Mouse (Mus musculus): ENCODE results near the gene Pmf1.

Pmf1 gene

DNA sequence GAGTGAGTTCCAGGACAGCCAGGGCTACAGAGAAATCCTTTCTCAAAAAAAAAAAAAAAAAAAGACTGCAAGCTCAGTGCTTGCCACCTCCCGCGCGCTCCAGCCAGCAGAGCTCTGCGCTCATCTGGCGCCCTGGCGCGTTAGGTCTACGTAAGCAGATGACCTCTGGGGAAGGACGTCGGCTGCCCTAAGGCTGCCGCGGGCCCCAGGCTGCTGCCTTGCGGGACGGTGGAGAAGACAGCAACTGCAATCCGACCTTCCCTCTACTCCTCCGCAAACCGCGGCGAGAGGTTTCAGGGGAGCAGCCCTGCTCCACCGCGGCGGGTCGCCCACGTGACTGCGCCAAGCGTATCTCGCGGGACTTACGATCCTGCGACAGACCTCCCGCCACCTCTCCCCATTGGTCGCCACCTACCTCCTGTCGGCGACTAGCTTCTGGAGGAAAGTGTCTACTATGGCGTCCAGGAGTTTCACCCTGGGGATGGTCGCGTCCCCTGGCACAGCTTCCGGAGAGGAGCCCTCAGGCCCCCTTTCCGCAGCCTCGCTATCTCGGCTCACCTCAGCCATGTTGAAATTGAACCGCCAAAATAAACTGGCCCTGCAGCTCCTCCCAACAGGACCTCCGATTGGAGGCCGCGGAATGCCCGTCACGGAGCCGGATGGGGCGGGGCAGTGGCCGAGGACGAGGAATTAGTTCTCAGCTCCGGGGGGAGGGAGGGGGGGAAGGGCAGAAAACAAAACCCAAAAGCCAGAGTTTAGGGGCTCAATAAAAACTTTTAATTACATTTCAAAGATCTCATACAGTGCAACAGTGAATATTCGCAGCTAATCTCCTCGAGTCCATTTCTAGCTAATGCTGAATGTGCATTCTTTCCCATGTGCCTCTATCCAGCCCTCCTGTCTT lies at the start of gene Pmf1:
Gene Pmf1, minus strand, starts transcription at position 591 of the 904 bp plus-strand sequence.
- peak; percentile 76 to 85 for DNase-seq (ENCODE audit: low spot score in 2 of 2)

DNA sequence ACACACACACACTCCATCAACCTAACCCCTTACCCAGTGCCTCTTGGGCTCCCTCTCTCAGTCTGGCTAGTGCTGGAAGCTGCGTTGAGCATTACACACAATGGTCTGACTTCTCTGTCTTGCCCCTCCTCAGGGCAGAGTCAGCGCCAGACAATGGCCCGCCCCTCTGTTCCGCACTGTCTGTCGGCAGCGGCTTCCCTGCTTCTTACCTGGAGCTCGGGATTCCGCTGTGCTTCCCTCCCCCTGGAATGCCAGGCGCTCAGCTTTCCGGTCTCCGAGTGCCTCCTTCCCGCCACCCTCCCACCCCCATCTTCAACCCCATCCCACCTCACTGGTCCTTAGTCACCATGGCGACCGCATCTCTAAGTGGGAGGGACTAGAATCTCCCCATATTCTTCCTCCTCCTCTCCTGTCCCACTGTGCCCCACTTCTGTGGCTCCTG lies 48.7 kb upstream of the Pmf1 start:
- DNase-seq (ENCODE audit: low spot score in 2 of 2): no peak

DNA sequence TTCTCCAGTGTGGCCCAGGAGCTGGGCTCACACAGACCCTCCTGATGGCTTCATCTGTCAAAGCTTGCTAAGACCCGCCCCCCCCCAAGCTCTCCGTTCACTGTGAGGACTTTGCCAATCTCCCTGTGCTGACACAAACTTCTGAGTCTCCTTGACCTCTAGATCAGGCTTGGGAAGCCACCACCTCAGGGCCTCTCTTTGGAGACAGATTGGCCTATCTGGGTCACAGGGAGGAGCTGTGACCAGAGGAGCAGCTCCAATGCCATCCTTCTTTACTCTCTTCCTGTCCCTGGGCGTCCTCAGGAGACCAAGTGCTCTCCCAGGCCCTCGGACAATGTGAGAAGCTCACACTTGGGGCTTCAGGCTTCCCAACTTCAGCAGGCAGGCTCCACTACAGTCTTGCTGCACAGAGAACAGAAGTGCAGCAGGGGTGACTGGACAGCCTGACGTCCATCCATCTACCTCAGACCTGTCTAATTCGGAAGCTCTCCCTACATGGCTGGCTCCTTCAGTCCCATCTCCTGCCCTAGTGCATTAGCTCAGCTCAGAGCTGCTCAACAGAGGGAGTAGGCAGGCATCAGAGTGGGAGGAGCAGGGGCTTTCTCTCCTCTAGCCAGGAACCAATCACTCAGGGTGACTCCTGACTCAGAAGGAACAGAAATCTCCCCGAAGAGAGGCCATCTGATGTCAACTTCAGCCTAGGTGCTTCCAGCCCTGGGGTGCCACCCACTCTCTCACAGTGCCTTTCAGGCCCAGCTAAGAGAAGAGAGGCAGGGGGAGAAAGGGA lies 46.8 kb upstream of the Pmf1 start:
- DNase-seq (ENCODE audit: low spot score in 2 of 2): no peak

DNA sequence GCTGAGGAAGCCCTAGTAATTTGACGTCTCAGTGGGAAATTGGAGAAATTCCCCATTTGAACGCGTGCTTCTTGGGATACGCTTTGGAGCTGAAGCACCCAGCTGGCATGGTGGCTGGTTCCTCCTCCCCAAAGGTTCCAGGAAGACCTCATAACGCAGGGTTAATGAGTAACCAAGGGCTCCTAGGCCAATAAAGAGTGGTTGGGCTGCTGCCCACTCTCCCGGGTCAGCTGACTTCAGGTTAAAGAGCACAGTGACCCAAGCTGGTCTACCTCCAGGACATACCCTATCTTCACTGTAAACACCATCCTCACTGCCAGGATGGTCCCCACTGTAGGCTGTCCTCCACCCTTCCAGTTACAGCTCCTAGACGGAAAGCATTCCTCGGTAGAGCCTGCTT lies 46.2 kb upstream of the Pmf1 start:
- no peak for DNase-seq (ENCODE audit: low spot score in 2 of 2)

DNA sequence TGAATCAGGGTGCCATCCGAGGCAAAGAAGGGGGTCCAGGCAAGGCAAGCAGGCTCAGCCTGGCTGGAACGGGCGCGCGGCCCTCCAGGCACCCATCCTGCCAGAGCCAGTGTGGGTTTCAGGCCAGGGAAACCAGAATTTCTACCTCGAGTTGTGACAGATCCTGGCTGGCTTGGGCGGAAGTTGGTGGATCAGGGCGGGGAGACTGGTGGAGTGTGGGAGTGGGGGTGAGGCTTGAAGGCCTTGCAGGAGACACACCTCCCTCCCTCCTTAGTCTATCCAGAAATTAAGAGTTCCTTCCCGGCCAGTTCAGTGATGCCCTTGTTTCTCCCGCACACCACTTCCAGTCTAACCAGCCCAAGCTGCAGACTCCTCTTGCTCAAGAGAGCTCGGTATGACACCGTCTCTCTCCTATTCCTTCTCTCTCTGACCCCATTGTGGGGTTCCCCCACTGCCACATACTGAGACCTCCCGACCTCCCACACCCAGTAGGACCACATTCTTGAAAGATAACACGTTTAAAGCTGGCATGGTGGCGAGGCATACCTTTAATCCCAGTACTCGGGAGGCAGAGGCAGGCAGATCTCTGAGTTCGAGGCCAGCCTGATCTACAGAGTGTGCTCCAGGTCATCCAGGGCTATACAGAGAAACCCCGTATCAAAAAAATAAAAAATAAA lies 45.6 kb upstream of the Pmf1 start:
- no peak for DNase-seq (ENCODE audit: low spot score in 2 of 2)

DNA sequence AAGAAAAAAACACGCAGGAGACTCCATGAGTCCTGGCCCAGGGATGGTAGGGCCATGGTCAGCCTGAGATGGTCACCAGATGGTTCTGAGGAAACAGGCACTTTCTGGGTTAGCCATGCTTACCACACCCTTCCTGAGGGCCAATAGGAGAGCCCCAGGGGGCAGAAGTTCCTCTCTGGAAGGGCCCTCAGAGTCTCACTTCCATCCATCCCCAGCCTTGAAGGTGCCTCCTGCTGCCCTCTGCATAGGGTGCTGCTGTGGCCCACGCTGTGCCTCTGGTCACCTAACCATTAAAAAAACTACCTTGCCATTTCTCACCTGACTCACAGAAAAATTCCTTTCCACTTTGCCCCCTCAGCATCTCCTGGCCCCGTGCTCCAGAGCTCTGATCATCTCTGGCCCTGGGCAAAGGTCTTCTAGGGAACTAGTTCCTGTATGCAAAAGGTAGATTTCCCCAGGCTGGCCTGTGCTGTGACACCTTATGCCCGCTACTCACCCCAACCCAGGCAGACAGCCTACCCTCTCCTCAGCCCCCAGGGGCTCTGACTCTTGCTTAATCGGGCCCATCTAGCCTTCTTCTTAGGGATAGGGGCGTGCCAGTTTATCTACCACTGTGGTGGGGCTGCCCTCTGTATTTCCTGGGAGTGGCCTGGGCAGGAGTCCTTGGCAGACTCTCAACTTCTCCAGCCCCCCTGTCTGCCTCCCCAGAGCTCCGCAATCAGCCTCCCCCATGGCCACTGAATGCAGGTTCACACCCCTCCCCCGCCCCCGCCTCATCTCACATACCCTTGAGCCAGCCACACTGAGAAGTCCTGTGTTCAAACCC lies 44.8 kb upstream of the Pmf1 start:
- no peak for DNase-seq (ENCODE audit: low spot score in 2 of 2)

DNA sequence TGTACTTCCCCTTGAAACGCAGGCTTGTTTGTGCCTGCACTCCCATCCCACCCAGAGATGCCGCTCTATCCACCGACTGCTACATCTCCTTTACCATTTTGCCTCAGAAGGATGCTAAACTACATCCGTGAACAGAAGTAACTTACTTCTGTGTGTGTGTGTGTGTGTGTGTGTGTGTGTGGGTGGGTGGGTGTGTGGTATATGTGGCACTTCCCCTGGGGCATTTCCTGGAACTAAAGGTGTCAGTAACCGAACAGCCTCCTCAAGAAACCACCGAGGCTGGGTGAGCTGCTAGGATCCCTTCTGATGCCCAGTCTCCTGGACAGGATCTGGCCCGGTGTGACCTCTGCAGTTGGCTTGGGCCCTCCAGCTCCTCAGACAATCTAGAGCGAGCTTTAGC lies 43.9 kb upstream of the Pmf1 start:
- no peak for DNase-seq (ENCODE audit: low spot score in 2 of 2)

DNA sequence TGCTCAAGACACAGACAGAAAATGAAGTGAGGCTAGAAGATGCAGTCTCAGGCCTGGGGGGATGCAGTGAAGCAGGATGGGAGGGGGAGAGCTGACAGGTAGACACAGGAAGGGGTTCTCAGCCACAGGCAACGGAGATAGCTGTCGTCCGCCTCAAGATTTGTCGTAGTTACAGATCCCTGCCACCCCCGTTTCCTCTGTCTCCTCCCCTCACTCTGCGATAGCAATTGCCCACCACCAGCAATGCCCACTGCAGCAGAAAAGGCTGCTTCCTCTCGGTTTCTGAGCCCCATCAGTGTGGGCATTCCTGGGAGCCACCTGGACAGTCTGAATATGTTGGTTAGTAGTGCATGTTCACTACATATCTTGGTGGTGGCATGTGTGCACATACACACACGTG lies 43.2 kb upstream of the Pmf1 start:
- DNase-seq (ENCODE audit: low spot score in 2 of 2): no peak

DNA sequence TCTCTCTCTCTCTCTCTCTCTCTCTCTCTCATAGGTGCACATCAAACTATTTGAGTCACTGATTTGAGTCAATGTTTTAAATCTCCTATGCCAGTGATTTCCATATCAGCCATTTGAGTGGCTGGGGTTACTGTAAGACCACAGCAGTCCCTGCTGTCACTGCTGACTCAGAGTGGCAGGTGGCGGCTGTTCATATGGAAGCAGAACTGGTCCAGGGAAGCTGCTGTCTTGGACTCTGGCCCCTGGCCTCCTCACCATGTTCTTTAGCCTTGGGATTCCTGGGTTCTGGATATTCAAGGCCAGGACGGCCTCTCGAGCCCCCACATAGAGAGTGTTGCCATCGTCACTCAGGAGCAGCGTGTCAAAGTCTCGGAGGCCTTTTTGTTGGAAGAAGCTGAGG lies 42.6 kb upstream of the Pmf1 start:
- no peak for DNase-seq (ENCODE audit: low spot score in 2 of 2)

DNA sequence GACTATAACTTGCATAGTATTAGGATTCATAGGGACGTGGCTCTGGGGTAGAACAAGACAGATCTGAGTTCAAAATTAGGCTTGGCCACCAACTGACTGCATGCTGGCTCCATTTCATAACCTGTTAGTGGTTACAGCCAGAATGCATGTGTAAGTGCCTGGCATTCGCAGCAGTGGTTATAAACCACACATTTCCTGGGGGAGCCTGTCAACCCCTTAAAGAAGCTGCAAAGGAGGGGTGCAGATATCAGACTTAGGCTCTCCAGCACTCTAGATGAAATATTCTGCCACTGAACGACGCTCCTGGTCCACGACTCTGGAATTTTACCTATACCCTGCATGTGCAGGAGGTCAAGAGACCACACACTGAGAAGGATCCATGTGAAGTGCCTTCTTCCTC lies 42.1 kb upstream of the Pmf1 start:
- no peak for DNase-seq (ENCODE audit: low spot score in 2 of 2)

DNA sequence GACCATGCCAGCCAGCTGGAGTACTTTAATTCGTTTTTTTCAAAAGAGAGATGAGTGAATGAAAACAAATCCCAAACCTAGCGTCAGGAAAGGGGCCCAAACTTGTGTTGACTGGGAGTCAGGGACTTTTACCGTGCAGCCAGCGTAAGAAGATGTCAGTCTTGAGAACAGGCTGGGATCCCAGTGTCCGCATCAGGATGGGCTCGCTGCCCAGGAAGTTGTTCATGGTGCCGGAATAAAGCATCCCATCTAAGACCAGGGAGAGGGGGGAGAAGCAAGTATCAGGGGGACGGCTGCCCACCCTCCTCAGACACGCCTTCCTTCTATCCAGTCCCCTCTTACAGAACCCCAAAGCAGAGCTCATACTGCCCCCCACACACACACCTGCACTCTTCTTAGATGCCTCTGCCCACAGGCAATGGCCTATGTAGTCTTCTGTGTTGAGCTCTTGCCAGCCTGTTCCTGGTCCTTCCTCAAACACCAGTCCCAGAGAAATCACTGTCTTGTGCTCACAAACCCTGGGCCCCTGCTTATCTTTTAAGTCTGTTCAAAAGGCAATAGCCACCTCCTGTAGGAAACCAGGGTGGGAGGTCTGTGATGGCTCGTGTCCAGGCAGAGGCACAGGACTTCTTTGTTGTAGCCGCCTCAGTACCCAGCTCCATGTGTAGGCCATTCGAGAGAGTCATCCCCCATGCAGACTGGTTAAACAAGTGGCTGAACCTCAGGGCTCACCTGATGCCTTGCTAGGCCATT lies 40.4 kb upstream of the Pmf1 start:
- no peak for DNase-seq (ENCODE audit: low spot score in 2 of 2)

DNA sequence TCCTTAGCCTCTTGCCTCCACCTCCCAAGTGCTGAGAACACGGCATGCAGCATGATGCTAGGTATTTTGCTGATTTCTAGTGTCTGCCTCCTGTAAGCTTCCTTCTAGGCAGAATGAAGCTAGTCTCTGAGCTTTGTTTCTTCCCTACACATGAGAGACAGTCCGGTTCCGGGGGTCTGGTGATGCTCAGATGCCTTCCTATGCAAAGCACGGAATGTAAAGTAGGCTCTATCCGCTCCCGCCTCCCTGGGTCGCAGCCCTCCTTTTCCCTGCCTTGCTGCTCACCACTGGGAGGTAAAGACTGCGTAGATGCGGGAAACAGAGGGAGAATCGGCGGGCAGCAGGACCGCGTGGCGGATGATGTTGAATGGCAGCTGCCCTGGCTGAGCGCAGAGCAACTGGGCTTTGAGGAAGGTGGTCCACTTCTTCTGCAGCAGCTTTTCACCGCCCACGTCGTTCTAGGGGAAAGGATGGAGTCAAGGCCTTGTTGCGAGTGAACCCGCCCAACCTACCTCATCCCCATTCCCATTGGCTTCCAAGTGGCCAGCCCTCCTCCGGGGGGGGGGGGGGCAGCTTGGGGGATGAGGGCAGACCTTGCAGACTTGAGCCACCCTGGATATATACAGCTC lies 39.4 kb upstream of the Pmf1 start:
- peak in 1 of 2 experiments; percentile 44 for DNase-seq (ENCODE audit: low spot score in 2 of 2)

DNA sequence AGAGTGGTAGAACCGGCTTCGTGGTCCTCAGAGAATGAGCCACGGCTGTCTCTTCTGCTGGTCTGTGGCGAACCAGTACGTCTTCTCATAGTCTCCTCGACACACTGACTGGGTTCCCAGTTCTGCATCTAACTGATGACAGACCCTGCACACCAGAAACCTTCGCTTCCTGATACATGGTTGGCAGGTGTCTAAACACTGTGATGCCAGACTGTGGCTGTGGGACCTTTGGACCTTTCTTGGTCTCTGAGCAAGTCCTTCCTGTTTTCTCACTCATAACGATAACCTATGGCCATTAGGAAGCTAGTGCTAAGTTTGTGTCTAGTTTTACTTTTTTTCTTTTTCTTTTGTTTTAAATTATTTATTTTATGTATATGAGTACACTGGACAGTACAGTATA lies 38.3 kb upstream of the Pmf1 start:
- no peak for DNase-seq (ENCODE audit: low spot score in 2 of 2)

DNA sequence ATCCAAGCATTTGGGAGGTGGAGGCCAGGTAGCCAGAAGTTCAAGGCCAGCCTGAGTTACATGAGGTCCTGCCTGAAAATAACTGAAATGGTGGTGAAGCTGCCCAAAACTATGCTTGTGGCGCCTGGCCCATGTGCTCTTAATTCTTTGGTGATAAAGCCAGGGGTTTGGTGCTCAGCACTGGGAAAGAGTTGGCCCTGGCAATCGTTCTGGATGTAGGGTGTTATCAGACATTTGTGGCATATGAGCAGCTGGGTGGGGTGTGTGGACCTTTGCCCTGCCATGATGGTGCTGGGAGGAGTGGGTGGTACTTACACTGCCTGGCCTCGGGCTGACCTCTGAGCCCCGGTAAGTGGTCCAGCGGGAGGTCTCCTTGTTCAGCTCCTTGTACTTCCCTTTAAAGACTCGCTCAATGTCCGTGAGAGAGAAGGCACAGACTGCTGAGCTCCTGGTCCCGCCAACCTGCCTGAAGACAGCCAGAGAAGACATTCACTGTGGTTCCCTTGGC lies 37.6 kb upstream of the Pmf1 start:
- no peak for DNase-seq (ENCODE audit: low spot score in 2 of 2)

DNA sequence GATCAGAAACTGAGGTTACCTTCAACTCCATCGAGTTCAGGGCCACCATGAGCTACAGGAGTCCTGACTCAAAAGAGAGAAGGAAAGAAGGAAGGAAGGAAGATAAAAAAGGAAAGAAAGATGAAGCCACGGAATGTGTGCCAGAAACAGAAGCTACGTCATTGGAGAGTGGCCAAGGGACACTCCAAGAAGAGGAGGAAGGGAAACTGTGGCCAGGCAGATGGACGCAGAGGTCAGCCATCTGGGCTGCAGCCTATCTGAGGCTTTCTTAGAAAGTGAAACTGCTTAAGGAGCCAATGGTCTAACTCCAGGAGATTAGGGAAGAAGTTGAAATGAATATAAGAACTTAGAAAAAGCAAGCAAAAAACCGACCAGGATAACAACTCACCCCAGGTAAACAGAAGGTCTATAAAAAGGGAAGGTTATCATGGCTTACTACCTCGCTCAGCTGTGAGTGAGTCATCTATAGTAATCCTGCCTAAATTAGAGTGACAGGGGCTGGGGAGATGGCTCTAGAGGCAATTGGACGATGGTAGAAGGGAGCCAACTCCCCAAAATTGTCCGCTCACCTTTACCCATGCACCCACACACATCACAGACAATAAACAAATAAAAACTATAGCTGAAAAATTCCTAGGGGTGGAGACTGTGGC lies 36.5 kb upstream of the Pmf1 start:
- no peak for DNase-seq (ENCODE audit: low spot score in 2 of 2)

DNA sequence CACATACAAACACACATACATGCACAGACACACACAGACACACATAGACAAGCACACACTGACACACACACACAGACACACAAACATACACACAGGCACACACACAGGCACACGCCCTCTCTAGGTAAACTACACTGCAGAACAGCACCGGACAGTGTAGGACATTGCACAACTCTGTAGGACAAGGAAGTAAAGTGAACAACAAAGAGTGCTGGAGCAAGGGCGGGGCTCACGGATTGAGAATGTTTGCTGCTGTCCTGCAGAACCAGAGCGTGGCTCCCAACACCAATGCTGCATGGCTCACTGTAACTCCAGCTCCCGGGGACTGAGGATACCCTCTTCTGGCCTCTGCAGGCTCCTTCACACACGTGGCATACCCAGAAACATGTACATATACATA lies 32.8 kb upstream of the Pmf1 start:
- DNase-seq (ENCODE audit: low spot score in 2 of 2): no peak

DNA sequence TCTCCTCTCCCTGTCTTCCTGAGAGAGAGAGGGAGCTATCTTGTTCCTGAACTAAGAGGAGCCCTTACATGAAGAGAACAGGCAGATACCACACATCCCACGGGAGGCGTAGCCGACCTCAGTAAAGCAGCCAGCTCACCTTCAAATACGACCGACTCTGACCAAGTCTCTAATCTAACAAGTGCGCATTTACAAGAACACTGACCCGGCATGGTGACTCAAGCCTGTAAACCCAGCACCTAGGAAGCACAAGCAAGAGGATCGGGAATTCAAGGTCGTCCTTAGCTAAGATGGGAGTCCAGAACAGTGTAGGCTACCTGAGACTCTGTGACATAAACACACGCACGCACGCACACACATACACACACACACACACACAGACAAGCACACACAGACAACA lies 32.4 kb upstream of the Pmf1 start:
- DNase-seq (ENCODE audit: low spot score in 2 of 2): no peak

DNA sequence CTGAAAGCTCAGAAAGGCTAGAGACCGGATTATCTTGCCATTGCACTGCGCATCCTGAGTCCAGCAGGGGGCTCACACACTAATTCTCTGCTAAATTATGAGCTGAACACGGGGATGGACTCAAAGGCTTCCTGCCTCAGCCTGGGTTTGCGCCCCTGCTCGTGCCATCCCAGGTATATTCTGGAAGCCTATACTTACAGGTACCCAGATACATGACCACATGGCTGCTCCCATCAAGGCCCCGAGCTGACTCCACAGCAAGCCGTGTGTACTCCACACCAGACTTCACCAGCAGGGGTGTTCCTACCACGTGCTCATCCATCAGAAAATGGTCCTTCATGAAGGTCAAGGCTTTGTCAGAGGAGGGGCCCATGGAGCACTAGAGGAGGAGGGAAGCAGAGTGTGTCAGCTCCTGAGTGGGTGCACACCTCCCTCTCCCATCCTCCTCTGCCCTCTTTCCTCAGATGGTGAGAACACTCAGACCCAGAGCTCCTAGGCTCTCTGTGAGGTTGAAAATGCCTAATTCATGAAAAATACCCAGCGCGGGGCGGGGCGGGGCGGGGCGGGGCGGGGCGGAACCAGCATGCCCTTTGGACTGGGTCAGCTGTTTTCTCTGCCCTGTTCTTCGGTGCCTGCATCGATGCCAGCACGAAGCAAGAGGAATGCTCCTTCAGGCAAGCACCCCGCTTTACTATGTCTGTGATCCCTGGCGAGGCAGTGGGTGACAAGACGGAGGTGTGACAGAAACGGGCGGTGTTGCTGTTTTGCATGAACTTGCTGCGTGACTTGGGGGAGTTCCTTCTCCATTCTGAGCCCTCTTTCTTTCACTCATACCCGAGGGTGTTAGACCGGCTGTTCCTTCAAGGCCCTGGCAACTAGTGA lies 30.6 kb upstream of the Pmf1 start:
- DNase-seq (ENCODE audit: low spot score in 2 of 2): no peak

DNA sequence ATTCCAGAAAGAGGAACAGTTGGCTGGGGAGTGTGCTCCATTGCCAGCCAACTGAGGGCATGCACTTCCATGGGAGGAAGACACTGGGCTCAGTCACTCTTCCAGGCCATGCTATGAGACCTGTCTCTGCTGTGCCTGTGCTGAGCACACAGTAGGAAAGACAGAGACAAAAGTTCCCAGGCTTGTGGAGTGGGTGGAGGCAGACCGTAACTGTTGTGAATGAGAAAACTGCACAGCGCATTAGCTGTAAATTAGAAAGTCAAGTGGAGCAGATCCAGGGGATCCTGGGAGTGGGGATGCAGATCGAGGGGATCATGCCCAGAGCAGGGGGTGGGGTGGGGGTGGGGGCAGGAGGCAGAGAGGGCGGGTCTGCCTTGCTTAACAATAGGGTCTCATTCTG lies 29.5 kb upstream of the Pmf1 start:
- no peak for DNase-seq (ENCODE audit: low spot score in 2 of 2)

All from cerebellum, postnatal 4 days (tissue).